Mouse (Mus musculus): Measurements from ENCODE around the gene Vgll1. TPM values are rescaled to one million over a fixed set of nuclear protein-coding genes. Genes with fewer than 3 reads are reported as not detected.

Vgll1 gene
- polyA plus RNA-seq, 1 experiment from 2014 or later, result not detected

GRCm38 (mm10) chrX:57103415-57103814, 15.5 kb downstream of the Vgll1 start:
- no peaks in the 10 kb centered on the region for H3K36me3 ChIP-seq (ENCODE audit: control insufficient read depth, insufficient read depth, low read length)
- H3K27me3 ChIP-seq (ENCODE audit: control insufficient read depth, insufficient read depth, low read length), result no peaks in the 10 kb centered on the region
- H3K27ac ChIP-seq (replicated peaks in 1 of 2; ENCODE audit: control insufficient read depth in 1 of 2, insufficient read depth in 1 of 2, low read depth in 2 of 2, low read length in 2 of 2), result no peak overlapping the region
- H3K4me3 ChIP-seq (ENCODE audit: control insufficient read depth in 1 of 2, insufficient read depth in 1 of 2, low read depth in 1 of 2, low read length in 2 of 2), result no peak overlapping the region
- no peaks in the 10 kb centered on the region for H3K4me1 ChIP-seq (ENCODE audit: control insufficient read depth in 2 of 2, insufficient read depth in 2 of 2, low read length in 2 of 2)
- ATAC-seq (ENCODE audit: insufficient number of reproducible peaks, insufficient read depth, low FRiP score, low read depth), result no peak
- no peak overlapping the region for H3K4me2 ChIP-seq (ENCODE audit: low read length)
- no peaks in the 10 kb centered on the region for H3K9me3 ChIP-seq (ENCODE audit: control insufficient read depth, low read length)
- WGBS, result 77% methylated on average over 1 of the region's 1 CpGs
- no peak overlapping the region for H3K9ac ChIP-seq (ENCODE audit: low read length)

DNA sequence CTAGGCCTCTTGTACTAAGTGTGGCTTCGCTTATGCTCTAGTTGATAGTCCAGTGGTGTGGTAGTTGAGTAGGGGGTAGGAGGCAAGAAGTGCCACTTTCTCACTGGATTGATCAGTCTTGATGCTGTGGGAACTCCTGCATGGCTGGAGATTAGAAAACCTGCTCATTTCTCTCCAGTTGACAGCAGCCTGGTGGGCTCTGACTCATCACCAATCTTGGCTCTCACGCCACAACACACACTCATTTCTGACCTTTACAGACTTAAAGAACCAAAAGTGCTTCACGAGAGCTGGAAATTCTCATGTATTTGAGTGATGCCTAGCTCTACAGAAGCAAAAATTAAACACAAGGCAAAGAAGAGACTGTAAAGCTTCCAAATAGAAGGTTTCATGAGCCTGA, 19.1 kb downstream of the Vgll1 start:
- Histone ChIP-seq H3K27me3 (ENCODE audit: control insufficient read depth, insufficient read depth, low read length) (no peaks in the 10 kb centered on the region), H3K4me2 (ENCODE audit: low read length) (no peak overlapping the region), H3K9ac (ENCODE audit: low read length) (no peak overlapping the region), H3K36me3 (ENCODE audit: control insufficient read depth, insufficient read depth, low read length) (no peaks in the 10 kb centered on the region), H3K4me3 (ENCODE audit: control insufficient read depth in 1 of 2, insufficient read depth in 1 of 2, low read depth in 1 of 2, low read length in 2 of 2) (no peak overlapping the region), H3K4me1 (ENCODE audit: control insufficient read depth in 2 of 2, insufficient read depth in 2 of 2, low read length in 2 of 2) (no peaks in the 10 kb centered on the region), H3K27ac (replicated peaks in 1 of 2; ENCODE audit: control insufficient read depth in 1 of 2, insufficient read depth in 1 of 2, low read depth in 2 of 2, low read length in 2 of 2) (no peak overlapping the region), H3K9me3 (ENCODE audit: control insufficient read depth, low read length) (no peaks in the 10 kb centered on the region)
- 76% methylated on average over 3 of the region's 3 CpGs for WGBS
- no peak for ATAC-seq (ENCODE audit: insufficient number of reproducible peaks, insufficient read depth, low FRiP score, low read depth)

- Histone ChIP-seq H3K4me3 (ENCODE audit: control insufficient read depth in 1 of 2, insufficient read depth in 1 of 2, low read depth in 1 of 2, low read length in 2 of 2) (no peak overlapping the region), H3K27me3 (ENCODE audit: control insufficient read depth, insufficient read depth, low read length) (no peaks in the 10 kb centered on the region), H3K9me3 (ENCODE audit: control insufficient read depth, low read length) (no peaks in the 10 kb centered on the region), H3K36me3 (ENCODE audit: control insufficient read depth, insufficient read depth, low read length) (no peaks in the 10 kb centered on the region), H3K9ac (ENCODE audit: low read length) (no peak overlapping the region), H3K4me2 (ENCODE audit: low read length) (peak overlapping the region; percentile 32), H3K27ac (replicated peaks in 1 of 2; ENCODE audit: control insufficient read depth in 1 of 2, insufficient read depth in 1 of 2, low read depth in 2 of 2, low read length in 2 of 2) (no peak overlapping the region), H3K4me1 (ENCODE audit: control insufficient read depth in 2 of 2, insufficient read depth in 2 of 2, low read length in 2 of 2) (no peaks in the 10 kb centered on the region)
- 45% methylated on average over 8 of the region's 8 CpGs for WGBS
- ATAC-seq (ENCODE audit: insufficient number of reproducible peaks, insufficient read depth, low FRiP score, low read depth), result no peak
These were observed 30.2 kb downstream of the Vgll1 start for GRCm38 (mm10) chrX:57118143-57118542.

DNA sequence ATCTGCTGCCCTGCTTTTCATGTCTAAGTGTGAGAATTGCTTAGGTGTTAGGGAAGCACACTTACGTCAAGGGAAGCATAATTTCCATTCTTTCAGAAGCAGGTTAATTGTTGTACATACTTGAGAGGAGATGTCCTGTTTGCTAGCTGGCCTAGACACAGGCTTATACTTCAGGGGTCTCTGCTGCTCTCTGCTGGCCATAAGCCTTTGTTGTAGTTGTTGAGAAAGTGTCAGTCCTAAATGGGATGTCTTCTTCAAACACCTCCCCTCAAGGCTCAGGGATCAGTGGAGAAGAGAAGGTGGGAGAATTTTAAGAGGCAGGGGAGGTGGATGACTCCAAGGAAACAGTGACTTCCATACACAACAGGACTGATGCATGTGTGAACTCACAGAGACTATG, 32.9 kb downstream of the Vgll1 start:
- 53% methylated on average over 1 of the region's 1 CpGs for WGBS
- ATAC-seq (ENCODE audit: insufficient number of reproducible peaks, insufficient read depth, low FRiP score, low read depth), result no peak
- Histone ChIP-seq H3K36me3 (ENCODE audit: control insufficient read depth, insufficient read depth, low read length) (no peaks in the 10 kb centered on the region), H3K4me1 (ENCODE audit: control insufficient read depth in 2 of 2, insufficient read depth in 2 of 2, low read length in 2 of 2) (no peaks in the 10 kb centered on the region), H3K27ac (replicated peaks in 1 of 2; ENCODE audit: control insufficient read depth in 1 of 2, insufficient read depth in 1 of 2, low read depth in 2 of 2, low read length in 2 of 2) (no peak overlapping the region), H3K4me2 (ENCODE audit: low read length) (no peak overlapping the region), H3K4me3 (ENCODE audit: control insufficient read depth in 1 of 2, insufficient read depth in 1 of 2, low read depth in 1 of 2, low read length in 2 of 2) (no peak overlapping the region), H3K9ac (ENCODE audit: low read length) (no peak overlapping the region), H3K9me3 (ENCODE audit: control insufficient read depth, low read length) (no peaks in the 10 kb centered on the region), H3K27me3 (ENCODE audit: control insufficient read depth, insufficient read depth, low read length) (no peaks in the 10 kb centered on the region)

DNA sequence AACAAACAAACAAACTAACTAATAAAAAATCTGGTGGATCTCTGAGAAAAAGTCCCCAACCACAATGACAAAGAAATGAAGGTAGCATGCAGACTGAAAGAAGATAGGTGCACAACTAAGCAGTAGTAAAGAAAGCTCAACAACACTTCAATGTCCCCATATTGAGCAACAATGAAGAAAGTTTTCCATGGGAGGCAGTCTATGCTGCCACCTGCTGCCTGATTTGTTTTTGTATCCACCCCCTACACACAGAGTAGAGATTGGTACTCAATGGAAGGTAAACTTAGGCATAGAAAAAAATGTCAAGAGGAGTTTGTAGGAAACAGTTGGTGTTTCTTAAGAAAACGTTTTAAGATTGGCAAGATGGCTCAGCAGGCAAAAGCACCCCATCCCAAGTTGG, 42.7 kb downstream of the Vgll1 start:
- H3K4me3 ChIP-seq (ENCODE audit: control insufficient read depth in 1 of 2, insufficient read depth in 1 of 2, low read depth in 1 of 2, low read length in 2 of 2), result no peak overlapping the region
- no peaks in the 10 kb centered on the region for H3K4me1 ChIP-seq (ENCODE audit: control insufficient read depth in 2 of 2, insufficient read depth in 2 of 2, low read length in 2 of 2)
- no peak for ATAC-seq (ENCODE audit: insufficient number of reproducible peaks, insufficient read depth, low FRiP score, low read depth)
- no peaks in the 10 kb centered on the region for H3K36me3 ChIP-seq (ENCODE audit: control insufficient read depth, insufficient read depth, low read length)
- 5% methylated on average over 1 of the region's 1 CpGs for WGBS
- no peaks in the 10 kb centered on the region for H3K9me3 ChIP-seq (ENCODE audit: control insufficient read depth, low read length)
- H3K27ac ChIP-seq (replicated peaks in 1 of 2; ENCODE audit: control insufficient read depth in 1 of 2, insufficient read depth in 1 of 2, low read depth in 2 of 2, low read length in 2 of 2), result no peak overlapping the region
- H3K4me2 ChIP-seq (ENCODE audit: low read length), result no peak overlapping the region
- no peaks in the 10 kb centered on the region for H3K27me3 ChIP-seq (ENCODE audit: control insufficient read depth, insufficient read depth, low read length)
- no peak overlapping the region for H3K9ac ChIP-seq (ENCODE audit: low read length)

DNA sequence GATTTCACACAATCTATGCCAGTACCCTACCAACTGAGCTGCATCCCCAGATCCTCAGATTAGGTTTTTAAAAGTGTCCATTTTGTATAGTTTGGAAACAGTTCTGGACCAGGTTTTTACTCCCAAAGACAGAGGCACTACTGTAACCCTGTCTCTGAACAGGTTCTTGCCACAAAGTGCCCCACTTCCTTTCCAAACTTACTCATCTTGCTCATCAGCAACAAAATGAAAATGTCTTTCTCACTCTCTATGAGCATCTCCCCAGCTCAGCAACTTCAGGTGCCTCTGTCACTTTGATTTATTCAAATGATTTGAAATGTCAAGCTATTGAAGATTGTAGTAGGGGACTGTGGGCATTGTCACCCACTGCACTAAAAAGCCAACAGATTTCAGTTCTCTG, 49.7 kb downstream of the Vgll1 start:
- Histone ChIP-seq H3K4me1 (ENCODE audit: control insufficient read depth in 2 of 2, insufficient read depth in 2 of 2, low read length in 2 of 2) (no peaks in the 10 kb centered on the region), H3K36me3 (ENCODE audit: control insufficient read depth, insufficient read depth, low read length) (no peaks in the 10 kb centered on the region), H3K4me3 (ENCODE audit: control insufficient read depth in 1 of 2, insufficient read depth in 1 of 2, low read depth in 1 of 2, low read length in 2 of 2) (no peak overlapping the region), H3K27me3 (ENCODE audit: control insufficient read depth, insufficient read depth, low read length) (no peaks in the 10 kb centered on the region), H3K9ac (ENCODE audit: low read length) (no peak overlapping the region), H3K9me3 (ENCODE audit: control insufficient read depth, low read length) (no peaks in the 10 kb centered on the region), H3K27ac (replicated peaks in 1 of 2; ENCODE audit: control insufficient read depth in 1 of 2, insufficient read depth in 1 of 2, low read depth in 2 of 2, low read length in 2 of 2) (no peak overlapping the region), H3K4me2 (ENCODE audit: low read length) (no peak overlapping the region)
- no peak for ATAC-seq (ENCODE audit: insufficient number of reproducible peaks, insufficient read depth, low FRiP score, low read depth)

GRCm38 (mm10) chrX:57153520-57153919, 65.6 kb downstream of the Vgll1 start:
- no peak overlapping the region for H3K9ac ChIP-seq (ENCODE audit: low read length)
- no peak overlapping the region for H3K4me3 ChIP-seq (ENCODE audit: control insufficient read depth in 1 of 2, insufficient read depth in 1 of 2, low read depth in 1 of 2, low read length in 2 of 2)
- H3K27ac ChIP-seq (replicated peaks in 1 of 2; ENCODE audit: control insufficient read depth in 1 of 2, insufficient read depth in 1 of 2, low read depth in 2 of 2, low read length in 2 of 2), result no peak overlapping the region
- WGBS, result 48% methylated on average over 1 of the region's 1 CpGs
- no peaks in the 10 kb centered on the region for H3K4me1 ChIP-seq (ENCODE audit: control insufficient read depth in 2 of 2, insufficient read depth in 2 of 2, low read length in 2 of 2)
- no peak overlapping the region for H3K4me2 ChIP-seq (ENCODE audit: low read length)
- H3K9me3 ChIP-seq (ENCODE audit: control insufficient read depth, low read length), result no peaks in the 10 kb centered on the region
- H3K36me3 ChIP-seq (ENCODE audit: control insufficient read depth, insufficient read depth, low read length), result no peaks in the 10 kb centered on the region
- ATAC-seq (ENCODE audit: insufficient number of reproducible peaks, insufficient read depth, low FRiP score, low read depth), result no peak
- H3K27me3 ChIP-seq (ENCODE audit: control insufficient read depth, insufficient read depth, low read length), result no peaks in the 10 kb centered on the region

All from heart, embryonic 14.5 days (tissue).